In genomic region chr19:47885191-47885743, GRCm38 (mm10) we compare ENCODE assay signal across 17 mouse cellular contexts. TPM values are rescaled to one million over a fixed set of nuclear protein-coding genes. Genes with fewer than 3 reads are reported as not detected.
DNase-seq lines count a peak whose midpoint lies in the region; ATAC-seq and TF ChIP-seq lines count a peak whose summit lies in the region.
"Had no signal": no experiment of that assay in that cellular context is flagged by ENCODE, and none has a peak within 500 bp of the region (broad histone marks: within the 10 kb centered on the region; RNA-seq: fewer than 3 reads in every experiment).

No protein-coding gene starts in this region.

- no peaks in the 10 kb centered on the region for H3K27me3 ChIP-seq in C2C12 (ENCODE audit: control insufficient read depth, insufficient read depth, insufficient read length)
- H3K27me3 ChIP-seq in heart, embryonic 13.5 days (replicated peaks) = no peaks in the 10 kb centered on the region
- no peaks in the 10 kb centered on the region for H3K27me3 ChIP-seq in limb, embryonic 14.5 days (ENCODE audit: control insufficient read depth, insufficient read depth, low read length)
- H3K27me3 ChIP-seq: neural tube, embryonic 12.5 days; stomach, embryonic 15.5 days had no signal

- no peak for TF ChIP-seq CTCF in C2C12 (IDR thresholded peaks at IDR 0.05; ENCODE audit: control insufficient read depth, insufficient read depth, insufficient read length)

- peak overlapping the region; percentile 30; the same call in 1 of the 2 replicates for H3K4me2 ChIP-seq in heart, embryonic 13.5 days
- no peak overlapping the region for H3K4me2 ChIP-seq in limb, embryonic 14.5 days (replicated peaks; ENCODE audit: low read depth, low read length, severe bottlenecking)
- H3K4me2 ChIP-seq: neural tube, embryonic 12.5 days; stomach, embryonic 15.5 days had no signal

- H3K36me3 ChIP-seq in C2C12 (ENCODE audit: control insufficient read depth, insufficient read depth) = no peaks in the 10 kb centered on the region
- no peaks in the 10 kb centered on the region for H3K36me3 ChIP-seq in heart, embryonic 13.5 days
- no peaks in the 10 kb centered on the region for H3K36me3 ChIP-seq in limb, embryonic 14.5 days (ENCODE audit: control insufficient read depth, insufficient read depth, low read length)
- H3K36me3 ChIP-seq: embryonic facial prominence, embryonic 10.5 days; neural tube, embryonic 12.5 days; stomach, embryonic 15.5 days had no signal

- no peak overlapping the region for H3K4me3 ChIP-seq in C2C12 (ENCODE audit: insufficient read depth, poor library complexity, severe bottlenecking)
- H3K4me3 ChIP-seq in heart, embryonic 13.5 days = no peak overlapping the region
- H3K4me3 ChIP-seq in limb, embryonic 14.5 days (replicated peaks; ENCODE audit: low read length) = no peak overlapping the region
- H3K4me3 ChIP-seq: embryonic facial prominence, embryonic 10.5 days; gastrocnemius, adult 2 months; neural tube, embryonic 12.5 days; stomach, embryonic 15.5 days had no signal

- peak overlapping the region; percentile 8 for H3ac ChIP-seq in C2C12 (ENCODE audit: control insufficient read depth, insufficient read length, low read depth)

- intact Hi-C loops in heart, postnatal 25 days (cut with DNase I) = no loop called here

- no peaks in the 10 kb centered on the region for H3K79me3 ChIP-seq in C2C12 (ENCODE audit: low read depth)

- 0 out of 2 replicates have a peak, but pooled peaks have one; percentile 11 for ATAC-seq in heart, embryonic 13.5 days (ENCODE audit: extremely low read depth, insufficient number of reproducible peaks, low FRiP score, low TSS enrichment)
- ATAC-seq in limb, embryonic 14.5 days (ENCODE audit: low FRiP score, low read depth) = no peak
- ATAC-seq: forebrain, embryonic 16.5 days had no signal

- peak; percentile 94 for DNase-seq in heart, adult 11 months
- no peak for DNase-seq in heart, postnatal 25 days (ENCODE audit: low spot score)
- no peak for DNase-seq in limb, embryonic 14.5 days (ENCODE audit: low spot score)
- no peak for DNase-seq in urinary bladder, postnatal 10 days (ENCODE audit: low spot score)
- no peak for DNase-seq in left cerebral cortex, adult 9 months (ENCODE audit: low spot score in 2 of 2)
- no peak for DNase-seq in embryo, embryonic 10.5 days (ENCODE audit: low spot score)
- DNase-seq: cerebellum, postnatal 14 days; gastrocnemius, adult 2 months had no signal

- no peak for TF ChIP-seq POLR2A in limb, embryonic 14.5 days (IDR thresholded peaks at IDR 0.05; ENCODE audit: borderline replicate concordance, extremely low read depth, insufficient read depth, insufficient read length)

- peaks cover 46% of the 10 kb centered on the region for H3K4me1 ChIP-seq in heart, embryonic 13.5 days
- H3K4me1 ChIP-seq in limb, embryonic 14.5 days (ENCODE audit: control insufficient read depth, insufficient read depth, low read length) = peaks cover 18% of the 10 kb centered on the region

- 27% methylated on average over 7 of the region's 7 CpGs for WGBS in heart, embryonic 13.5 days
- WGBS in limb, embryonic 14.5 days = 51% methylated on average over 7 of the region's 7 CpGs

- no peak overlapping the region for H3K9ac ChIP-seq in heart, embryonic 13.5 days
- H3K9ac ChIP-seq in limb, embryonic 14.5 days (ENCODE audit: low read depth, low read length, severe bottlenecking) = no peak overlapping the region
- H3K9ac ChIP-seq: liver, embryonic 14.5 days; neural tube, embryonic 12.5 days; stomach, embryonic 15.5 days had no signal

- H3K27ac ChIP-seq in heart, embryonic 13.5 days (replicated peaks) = peak overlapping the region; percentile 73
- H3K27ac ChIP-seq in limb, embryonic 14.5 days (replicated peaks; ENCODE audit: low read depth, low read length) = peak overlapping the region; percentile 26; the same call in 1 of the 2 replicates
- H3K27ac ChIP-seq: embryonic facial prominence, embryonic 10.5 days; gastrocnemius, adult 2 months; liver, embryonic 14.5 days; neural tube, embryonic 12.5 days; stomach, embryonic 15.5 days had no signal

- H3K79me2 ChIP-seq in C2C12 (ENCODE audit: control insufficient read depth, insufficient read depth) = no peaks in the 10 kb centered on the region

- no peaks in the 10 kb centered on the region for H3K9me3 ChIP-seq in heart, embryonic 13.5 days
- H3K9me3 ChIP-seq in limb, embryonic 14.5 days (ENCODE audit: control insufficient read depth, low read length) = no peaks in the 10 kb centered on the region
- H3K9me3 ChIP-seq: embryonic facial prominence, embryonic 10.5 days; neural tube, embryonic 12.5 days; stomach, embryonic 15.5 days had no signal

TF ChIP-seq in C2C12, 6 proteins besides CTCF, POLR2A, EP300 and RAD21:
- TF ChIP-seq MYOD1 (IDR thresholded peaks at IDR 0.05; ENCODE audit: control insufficient read depth, insufficient read length, low read depth) (no peak), MAX (IDR thresholded peaks at IDR 0.05) (peak; percentile 85)
TF ChIP-seq in C2C12: peak in this region for 1.

RNA-seq across cellular contexts. Expression of gene Gsto2, which starts 19.9 kb away (rescaled TPM):
- total RNA-seq in heart, postnatal 25 days (2021) = 1 to 10 TPM; 1.9 to 2.0 TPM
- polyA plus RNA-seq in C2C12 (2012; fragmentation: generic; extraction: Trizol) = 2.6 TPM
- polyA plus RNA-seq in heart, embryonic 13.5 days (2015; fragmentation: Nextera tagmentation; extraction: Ambion mirVana) = 1.0 and 1.4 TPM in 2 replicates
- 1.2 and 1.6 TPM in 2 replicates for polyA plus RNA-seq in limb, embryonic 14.5 days (2012; rRNA removed)
- 0.87 and 1.4 TPM in 2 replicates for polyA plus RNA-seq in limb, embryonic 14.5 days (2014; fragmentation: Nextera tagmentation; extraction: Ambion mirVana)
- total RNA-seq: hematopoietic stem cell, adult 5-6 weeks; megakaryocyte, adult 5-6 weeks had no signal

RNA-seq across cellular contexts. Expression of gene Gsto1, which starts 30.5 kb away (rescaled TPM):
- 100 to 1,000 TPM; 165 to 166 TPM for total RNA-seq in heart, postnatal 25 days (2021)
- 272 TPM for polyA plus RNA-seq in C2C12 (2012; fragmentation: generic; extraction: Trizol)
- 85.2 and 89.5 TPM in 2 replicates for polyA plus RNA-seq in heart, embryonic 13.5 days (2015; fragmentation: Nextera tagmentation; extraction: Ambion mirVana)
- 71.3 and 79.9 TPM in 2 replicates for polyA plus RNA-seq in limb, embryonic 14.5 days (2012; rRNA removed)
- 132 and 134 TPM in 2 replicates for polyA plus RNA-seq in limb, embryonic 14.5 days (2014; fragmentation: Nextera tagmentation; extraction: Ambion mirVana)

RNA-seq across cellular contexts. Expression of gene Cfap43, which starts 33.8 kb away (rescaled TPM):
- under 1 TPM in 1 of 2 experiments, not detected in 1; 0.25 TPM for total RNA-seq in heart, postnatal 25 days (2021)
- 0.07 TPM for polyA plus RNA-seq in C2C12 (2012; fragmentation: generic; extraction: Trizol)
- 0.09 and 0.15 TPM in 2 replicates for polyA plus RNA-seq in heart, embryonic 13.5 days (2015; fragmentation: Nextera tagmentation; extraction: Ambion mirVana)
- 0.05 and 0.08 TPM in 2 replicates for polyA plus RNA-seq in limb, embryonic 14.5 days (2012; rRNA removed)
- 0.11 TPM in 2 replicates for polyA plus RNA-seq in limb, embryonic 14.5 days (2014; fragmentation: Nextera tagmentation; extraction: Ambion mirVana)

RNA-seq across cellular contexts. Expression of gene Itprip, which starts 33.8 kb away (rescaled TPM):
- 1 to 10 TPM; 9.0 to 9.9 TPM for total RNA-seq in heart, postnatal 25 days (2021)
- polyA plus RNA-seq in C2C12 (2012; fragmentation: generic; extraction: Trizol) = 66.5 TPM
- polyA plus RNA-seq in heart, embryonic 13.5 days (2015; fragmentation: Nextera tagmentation; extraction: Ambion mirVana) = 19.9 and 20.4 TPM in 2 replicates
- 14.4 and 16.5 TPM in 2 replicates for polyA plus RNA-seq in limb, embryonic 14.5 days (2012; rRNA removed)
- 17.1 and 18.4 TPM in 2 replicates for polyA plus RNA-seq in limb, embryonic 14.5 days (2014; fragmentation: Nextera tagmentation; extraction: Ambion mirVana)

RNA-seq across cellular contexts. Expression of gene Cfap58, which starts 52.2 kb away (rescaled TPM):
- 1 to 10 TPM; 2.6 to 3.3 TPM for total RNA-seq in heart, postnatal 25 days (2021)
- not detected for polyA plus RNA-seq in C2C12 (2012; fragmentation: generic; extraction: Trizol)
- 0.08 and 0.11 TPM in 2 replicates for polyA plus RNA-seq in heart, embryonic 13.5 days (2015; fragmentation: Nextera tagmentation; extraction: Ambion mirVana)
- 0.05 TPM in 1 of 2 replicates, not detected in the other for polyA plus RNA-seq in limb, embryonic 14.5 days (2012; rRNA removed)
- 0.07 TPM in 1 of 2 replicates, not detected in the other for polyA plus RNA-seq in limb, embryonic 14.5 days (2014; fragmentation: Nextera tagmentation; extraction: Ambion mirVana)
- total RNA-seq: gastrocnemius, adult 2 months; hematopoietic stem cell, adult 5-6 weeks; megakaryocyte, adult 5-6 weeks had no signal
- polyA plus RNA-seq: embryonic facial prominence, embryonic 10.5 days; liver, embryonic 14.5 days; stomach, embryonic 15.5 days had no signal
